Comparison of ENCODE assay signal across 17 mouse cellular contexts in genomic region chr10:128543100-128543499, GRCm38 (mm10). TPM values are rescaled to one million over a fixed set of nuclear protein-coding genes. Genes with fewer than 3 reads are reported as not detected.
DNase-seq lines count a peak whose midpoint lies in the region; ATAC-seq lines count a peak whose summit lies in the region.
"Had no signal": no experiment of that assay in that cellular context is flagged by ENCODE, and none has a peak within 500 bp of the region (broad histone marks: within the 10 kb centered on the region; RNA-seq: fewer than 3 reads in every experiment).

No protein-coding gene starts in this region.

- no peak overlapping the region for H3K4me3 ChIP-seq in heart, embryonic 13.5 days
- no peak overlapping the region for H3K4me3 ChIP-seq in limb, embryonic 13.5 days
- H3K4me3 ChIP-seq in limb, embryonic 10.5 days: no peak overlapping the region
- H3K4me3 ChIP-seq: embryonic facial prominence, embryonic 12.5 days; forebrain, embryonic 15.5 days had no signal

- peaks cover 49% of the 10 kb centered on the region for H3K36me3 ChIP-seq in heart, embryonic 13.5 days
- H3K36me3 ChIP-seq in limb, embryonic 13.5 days: peaks cover 46% of the 10 kb centered on the region
- H3K36me3 ChIP-seq in limb, embryonic 10.5 days: peaks cover 56% of the 10 kb centered on the region

- H3K9me3 ChIP-seq in heart, embryonic 13.5 days: no peaks in the 10 kb centered on the region
- no peaks in the 10 kb centered on the region for H3K9me3 ChIP-seq in limb, embryonic 13.5 days
- H3K9me3 ChIP-seq in limb, embryonic 10.5 days (replicated peaks): no peaks in the 10 kb centered on the region
- H3K9me3 ChIP-seq: embryonic facial prominence, embryonic 12.5 days; forebrain, embryonic 15.5 days had no signal

- H3K27me3 ChIP-seq in heart, embryonic 13.5 days (replicated peaks): no peaks in the 10 kb centered on the region
- no peaks in the 10 kb centered on the region for H3K27me3 ChIP-seq in limb, embryonic 13.5 days
- no peaks in the 10 kb centered on the region for H3K27me3 ChIP-seq in limb, embryonic 10.5 days (ENCODE audit: low read depth, poor library complexity, severe bottlenecking)
- H3K27me3 ChIP-seq: CH12.LX; embryonic facial prominence, embryonic 12.5 days; forebrain, embryonic 15.5 days had no signal

- no peak overlapping the region for H3K4me2 ChIP-seq in heart, embryonic 13.5 days
- no peak overlapping the region for H3K4me2 ChIP-seq in limb, embryonic 13.5 days (replicated peaks)
- H3K4me2 ChIP-seq: embryonic facial prominence, embryonic 12.5 days; forebrain, embryonic 15.5 days; hindbrain, embryonic 14.5 days had no signal

- H3K9ac ChIP-seq in heart, embryonic 13.5 days: peak overlapping the region; percentile 20; the same call in 1 of the 2 replicates
- peak overlapping the region; percentile 8; the same call in 1 of the 2 replicates for H3K9ac ChIP-seq in limb, embryonic 13.5 days
- H3K9ac ChIP-seq: embryonic facial prominence, embryonic 12.5 days; forebrain, embryonic 15.5 days; hindbrain, embryonic 14.5 days had no signal

- H3K27ac ChIP-seq in heart, embryonic 13.5 days (replicated peaks): no peak overlapping the region
- no peak overlapping the region for H3K27ac ChIP-seq in limb, embryonic 13.5 days
- no peak overlapping the region for H3K27ac ChIP-seq in limb, embryonic 10.5 days
- H3K27ac ChIP-seq: embryonic facial prominence, embryonic 12.5 days; forebrain, embryonic 15.5 days; hindbrain, embryonic 14.5 days had no signal

- DNase-seq in heart, adult 11 months: peak; percentile 88
- no peak for DNase-seq in heart, postnatal 4 days
- DNase-seq in heart, postnatal 25 days (ENCODE audit: low spot score): no peak
- no peak for DNase-seq in limb, embryonic 10.5 days (ENCODE audit: low spot score)
- DNase-seq: adrenal gland, adult 2 months; adrenal gland, postnatal 25 days; cerebellum, adult 2 months; cerebellum, postnatal 10 days; gastrocnemius, postnatal 10 days; kidney, adult 11 months; kidney, adult 9 months had no signal

- intact Hi-C loops in heart, postnatal 25 days (cut with DNase I): loop anchor here (5.0 kb wide), 1 partner anchor 36 kb away; no protein-coding TSS in a partner anchor

- peaks cover 28% of the 10 kb centered on the region for H3K4me1 ChIP-seq in heart, embryonic 13.5 days
- H3K4me1 ChIP-seq in limb, embryonic 13.5 days: peaks cover 16% of the 10 kb centered on the region
- H3K4me1 ChIP-seq in limb, embryonic 10.5 days: peaks cover 24% of the 10 kb centered on the region

- ATAC-seq in heart, embryonic 13.5 days (ENCODE audit: extremely low read depth, insufficient number of reproducible peaks, low FRiP score, low TSS enrichment): no peak
- no peak for ATAC-seq in limb, embryonic 13.5 days (ENCODE audit: low FRiP score, low read depth)
- ATAC-seq: forebrain, embryonic 15.5 days had no signal

- 39% methylated on average over 2 of the region's 2 CpGs for WGBS in heart, embryonic 13.5 days
- WGBS in limb, embryonic 13.5 days: 76% methylated on average over 2 of the region's 2 CpGs
- WGBS in limb, embryonic 10.5 days: 72% methylated on average over 2 of the region's 2 CpGs

RNA-seq across cellular contexts. Expression of gene Zc3h10, which starts 4.5 kb away (rescaled TPM):
- 1 to 10 TPM; 6.9 to 8.3 TPM for total RNA-seq in heart, postnatal 4 days (2021)
- 7.6 and 9.4 TPM in 2 replicates for polyA plus RNA-seq in heart, embryonic 13.5 days (2015; fragmentation: Nextera tagmentation; extraction: Ambion mirVana)
- total RNA-seq in heart, postnatal 25 days (2021): 1 to 10 TPM; 7.6 to 9.1 TPM
- polyA plus RNA-seq in limb, embryonic 13.5 days (2015; fragmentation: Nextera tagmentation; extraction: Ambion mirVana): 16.4 and 17.3 TPM in 2 replicates
- polyA plus RNA-seq in limb, embryonic 10.5 days (2016; fragmentation: Nextera tagmentation; extraction: Ambion mirVana): 14.5 and 15.4 TPM in 2 replicates

RNA-seq across cellular contexts. Expression of gene Rpl41, which starts 6.0 kb away (rescaled TPM):
- total RNA-seq in heart, postnatal 4 days (2021): 1,000 to 10,000 TPM; 2,410 to 2,531 TPM
- polyA plus RNA-seq in heart, embryonic 13.5 days (2015; fragmentation: Nextera tagmentation; extraction: Ambion mirVana): 2,656 and 2,881 TPM in 2 replicates
- total RNA-seq in heart, postnatal 25 days (2021): 1,000 to 10,000 TPM; 1,495 to 1,582 TPM
- 3,677 and 3,933 TPM in 2 replicates for polyA plus RNA-seq in limb, embryonic 13.5 days (2015; fragmentation: Nextera tagmentation; extraction: Ambion mirVana)
- polyA plus RNA-seq in limb, embryonic 10.5 days (2016; fragmentation: Nextera tagmentation; extraction: Ambion mirVana): 3,499 and 3,829 TPM in 2 replicates

RNA-seq across cellular contexts. Expression of gene Esyt1, which starts 17.4 kb away (rescaled TPM):
- 10 to 100 TPM; 28.4 to 31.3 TPM for total RNA-seq in heart, postnatal 4 days (2021)
- polyA plus RNA-seq in heart, embryonic 13.5 days (2015; fragmentation: Nextera tagmentation; extraction: Ambion mirVana): 17.2 and 17.3 TPM in 2 replicates
- 10 to 100 TPM; 16.8 to 19.0 TPM for total RNA-seq in heart, postnatal 25 days (2021)
- polyA plus RNA-seq in limb, embryonic 13.5 days (2015; fragmentation: Nextera tagmentation; extraction: Ambion mirVana): 24.0 and 28.0 TPM in 2 replicates
- 7.0 and 8.4 TPM in 2 replicates for polyA plus RNA-seq in limb, embryonic 10.5 days (2016; fragmentation: Nextera tagmentation; extraction: Ambion mirVana)

RNA-seq across cellular contexts. Expression of gene Pa2g4, which starts 22.7 kb away (rescaled TPM):
- 10 to 100 TPM; 81.9 to 82.5 TPM for total RNA-seq in heart, postnatal 4 days (2021)
- polyA plus RNA-seq in heart, embryonic 13.5 days (2015; fragmentation: Nextera tagmentation; extraction: Ambion mirVana): 125 and 136 TPM in 2 replicates
- 10 to 100 TPM; 45.8 to 48.6 TPM for total RNA-seq in heart, postnatal 25 days (2021)
- 198 and 200 TPM in 2 replicates for polyA plus RNA-seq in limb, embryonic 13.5 days (2015; fragmentation: Nextera tagmentation; extraction: Ambion mirVana)
- polyA plus RNA-seq in limb, embryonic 10.5 days (2016; fragmentation: Nextera tagmentation; extraction: Ambion mirVana): 267 and 322 TPM in 2 replicates

RNA-seq across cellular contexts. Expression of gene Myl6b, which starts 44.6 kb away (rescaled TPM):
- total RNA-seq in heart, postnatal 4 days (2021): 1 to 10 TPM; 3.7 TPM
- polyA plus RNA-seq in heart, embryonic 13.5 days (2015; fragmentation: Nextera tagmentation; extraction: Ambion mirVana): 3.2 and 4.5 TPM in 2 replicates
- 1 to 10 TPM; 2.5 to 2.9 TPM for total RNA-seq in heart, postnatal 25 days (2021)
- polyA plus RNA-seq in limb, embryonic 13.5 days (2015; fragmentation: Nextera tagmentation; extraction: Ambion mirVana): 4.7 and 5.0 TPM in 2 replicates
- polyA plus RNA-seq in limb, embryonic 10.5 days (2016; fragmentation: Nextera tagmentation; extraction: Ambion mirVana): 1.6 and 3.3 TPM in 2 replicates
